Mouse (Mus musculus): ENCODE measurements at regions not wholly inside any gene's neighbourhood (a gene's known extent, or its start where the extent isn't known, plus 50 kb on each side); places are given as distances from the start of the nearest gene placed in this dataset.

GRCm38 (mm10) chr12:77570501-77570900, 332.6 kb downstream of the Fut8 start:
- TF ChIP-seq POLR2A (IDR thresholded peaks at IDR 0.05; ENCODE audit: borderline replicate concordance, extremely low read depth, low read depth, low read length), result no peak
- TF ChIP-seq CTCF (IDR thresholded peaks at IDR 0.05; ENCODE audit: insufficient read depth, low read length), result no peak

Measured in lung, adult 2 months (tissue).